Mouse (Mus musculus): ENCODE data around the gene Hmmr. TPM values are rescaled to one million over a fixed set of nuclear protein-coding genes. Genes with fewer than 3 reads are reported as not detected.

Hmmr gene
- total RNA-seq, 1 experiment from 2014 or later: 72.0 TPM

Other genes with a start within 250 kb of the Hmmr start
- 110 and 112 TPM in 2 replicates for gene Mat2b, start 38.2 kb downstream of the Hmmr start, total RNA-seq (2017)
- gene Nudcd2, start 245 bp upstream of the Hmmr start, total RNA-seq (2017): 112 and 142 TPM in 2 replicates
- gene Ccng1, start 21.9 kb upstream of the Hmmr start, total RNA-seq (2017): 68.5 and 80.9 TPM in 2 replicates